Mouse (Mus musculus): ENCODE data around the gene Iffo2. TPM values are rescaled to one million over a fixed set of nuclear protein-coding genes. Genes with fewer than 3 reads are reported as not detected.
A peak's percentile ranks its signal among the peaks of the same experiment; 100 is the strongest.

Gene Iffo2
- polyA plus RNA-seq, 1 experiment from 2014 or later = 3.5 TPM

DNA sequence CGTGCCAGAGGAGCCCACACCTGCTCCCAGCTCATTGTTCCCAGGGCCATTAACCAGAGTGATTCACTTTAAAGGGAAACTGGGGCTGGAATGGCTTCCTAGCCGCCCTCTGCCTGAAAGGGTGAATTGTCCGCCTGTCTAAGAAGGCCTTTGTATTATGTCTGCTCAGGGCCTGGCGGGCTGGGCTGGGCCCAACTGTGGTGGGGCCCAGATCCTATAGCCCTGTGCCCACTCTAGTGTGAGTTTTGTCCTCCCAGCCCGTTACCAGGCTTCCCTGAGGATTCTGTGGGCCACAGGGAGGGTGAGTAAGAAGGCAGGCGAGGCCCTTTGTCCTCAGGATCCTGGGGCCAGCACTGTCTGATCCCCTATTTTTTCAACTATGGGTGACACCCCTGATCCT, 15.4 kb downstream of the Iffo2 start:
- 35% methylated on average over 6 of the region's 6 CpGs for WGBS
- ATAC-seq = no peak

DNA sequence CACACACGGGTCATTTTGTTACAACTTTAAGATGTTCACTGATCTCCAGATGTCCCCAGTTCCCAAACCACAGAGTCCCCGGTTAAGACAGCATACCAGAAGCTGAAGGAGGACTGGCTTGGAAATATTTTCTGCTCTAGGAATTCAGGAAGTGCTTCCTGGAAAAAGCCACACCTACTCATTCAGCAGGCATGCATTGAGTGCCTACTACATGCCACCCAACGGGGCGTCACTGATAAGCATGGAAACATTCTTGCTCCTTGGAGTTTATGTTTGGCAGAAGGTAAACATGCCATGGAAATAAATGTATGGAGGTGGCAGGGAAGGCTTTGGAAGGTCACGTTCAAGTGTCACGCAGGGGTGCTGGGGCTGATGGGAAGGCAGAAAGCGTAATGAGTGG, 19.1 kb downstream of the Iffo2 start:
- H3K27me3 ChIP-seq (ENCODE audit: control insufficient read depth, insufficient read depth, low read depth, low read length) = no peaks in the 10 kb centered on the region
- WGBS = 88% methylated on average over 7 of the region's 7 CpGs
- no peak overlapping the region for H3K4me3 ChIP-seq (ENCODE audit: low read depth, low read length)
- H3K36me3 ChIP-seq (ENCODE audit: control insufficient read depth, insufficient read depth, low read length) = no peaks in the 10 kb centered on the region
- no peak overlapping the region for H3K27ac ChIP-seq (ENCODE audit: low read length)
- no peaks in the 10 kb centered on the region for H3K9me3 ChIP-seq (replicated peaks; ENCODE audit: control insufficient read depth, low read length, poor library complexity, severe bottlenecking)
- H3K4me1 ChIP-seq (ENCODE audit: control insufficient read depth, insufficient read depth, low read length) = no peaks in the 10 kb centered on the region
- no peak for ATAC-seq
- H3K4me2 ChIP-seq (ENCODE audit: low read length) = no peak overlapping the region
- H3K9ac ChIP-seq (ENCODE audit: low read depth, low read length) = no peak overlapping the region

More for the DNA sequence above, 15.4 kb downstream of the Iffo2 start:
- Histone ChIP-seq H3K4me2 (ENCODE audit: low read length) (no peak overlapping the region), H3K4me3 (ENCODE audit: low read depth, low read length) (no peak overlapping the region), H3K27ac (ENCODE audit: low read length) (no peak overlapping the region), H3K9ac (ENCODE audit: low read depth, low read length) (no peak overlapping the region), H3K36me3 (ENCODE audit: control insufficient read depth, insufficient read depth, low read length) (no peaks in the 10 kb centered on the region), H3K27me3 (ENCODE audit: control insufficient read depth, insufficient read depth, low read depth, low read length) (no peaks in the 10 kb centered on the region), H3K9me3 (replicated peaks; ENCODE audit: control insufficient read depth, low read length, poor library complexity, severe bottlenecking) (no peaks in the 10 kb centered on the region), H3K4me1 (ENCODE audit: control insufficient read depth, insufficient read depth, low read length) (no peaks in the 10 kb centered on the region)

DNA sequence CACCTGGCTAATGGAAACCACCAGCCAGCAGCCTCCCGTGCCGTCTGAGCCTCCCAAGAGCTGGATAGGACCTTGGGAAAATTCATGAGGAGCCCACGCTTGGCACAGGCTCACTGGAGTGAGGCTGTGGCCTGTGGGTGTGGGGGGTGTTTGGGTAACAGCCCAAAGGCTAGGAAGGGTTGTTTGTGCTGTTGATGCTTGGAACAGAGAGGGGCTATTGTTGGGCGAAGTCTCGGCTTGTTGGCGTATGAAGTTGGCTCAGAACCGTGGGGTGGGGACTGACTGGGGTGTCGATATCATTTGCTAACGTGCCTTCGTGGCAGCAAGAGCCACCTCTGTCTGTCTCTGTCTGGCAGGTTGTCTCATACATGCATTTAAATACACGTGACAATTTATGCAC, 24.9 kb downstream of the Iffo2 start:
- no peak for ATAC-seq
- H3K4me2 ChIP-seq (ENCODE audit: low read length) = no peak overlapping the region
- no peak overlapping the region for H3K27ac ChIP-seq (ENCODE audit: low read length)
- no peak overlapping the region for H3K4me3 ChIP-seq (ENCODE audit: low read depth, low read length)
- 87% methylated on average over 11 of the region's 11 CpGs for WGBS
- no peak overlapping the region for H3K9ac ChIP-seq (ENCODE audit: low read depth, low read length)
- no peaks in the 10 kb centered on the region for H3K27me3 ChIP-seq (ENCODE audit: control insufficient read depth, insufficient read depth, low read depth, low read length)
- H3K36me3 ChIP-seq (ENCODE audit: control insufficient read depth, insufficient read depth, low read length) = no peaks in the 10 kb centered on the region
- H3K4me1 ChIP-seq (ENCODE audit: control insufficient read depth, insufficient read depth, low read length) = no peaks in the 10 kb centered on the region
- H3K9me3 ChIP-seq (replicated peaks; ENCODE audit: control insufficient read depth, low read length, poor library complexity, severe bottlenecking) = no peaks in the 10 kb centered on the region

DNA sequence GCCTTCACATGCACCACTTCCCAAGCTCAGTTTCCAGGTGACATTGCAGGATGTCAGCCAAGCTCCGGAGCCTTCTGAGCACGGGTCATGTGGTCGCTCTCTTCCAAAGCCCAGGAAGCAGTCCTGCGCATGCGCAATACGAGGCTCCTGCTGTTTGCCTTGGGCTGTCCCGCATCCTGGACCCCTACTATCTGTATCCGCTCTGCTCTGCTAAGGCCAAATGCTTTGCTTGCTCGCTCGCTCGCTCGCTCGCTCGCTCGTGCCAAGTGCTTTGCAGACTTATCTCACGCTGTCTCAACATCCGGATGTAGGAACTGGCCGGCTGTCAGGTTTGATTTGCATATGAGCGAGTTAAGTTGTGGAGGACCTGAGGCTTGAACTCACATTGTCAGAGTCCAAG, 25.6 kb downstream of the Iffo2 start:
- no peak for ATAC-seq
- no peaks in the 10 kb centered on the region for H3K36me3 ChIP-seq (ENCODE audit: control insufficient read depth, insufficient read depth, low read length)
- no peaks in the 10 kb centered on the region for H3K4me1 ChIP-seq (ENCODE audit: control insufficient read depth, insufficient read depth, low read length)
- no peak overlapping the region for H3K27ac ChIP-seq (ENCODE audit: low read length)
- no peaks in the 10 kb centered on the region for H3K27me3 ChIP-seq (ENCODE audit: control insufficient read depth, insufficient read depth, low read depth, low read length)
- WGBS = 75% methylated on average over 19 of the region's 19 CpGs
- no peak overlapping the region for H3K4me3 ChIP-seq (ENCODE audit: low read depth, low read length)
- no peak overlapping the region for H3K9ac ChIP-seq (ENCODE audit: low read depth, low read length)
- H3K4me2 ChIP-seq (ENCODE audit: low read length) = 0 out of 2 replicates have a peak overlapping the region, but pooled peaks have one; percentile 3
- no peaks in the 10 kb centered on the region for H3K9me3 ChIP-seq (replicated peaks; ENCODE audit: control insufficient read depth, low read length, poor library complexity, severe bottlenecking)

DNA sequence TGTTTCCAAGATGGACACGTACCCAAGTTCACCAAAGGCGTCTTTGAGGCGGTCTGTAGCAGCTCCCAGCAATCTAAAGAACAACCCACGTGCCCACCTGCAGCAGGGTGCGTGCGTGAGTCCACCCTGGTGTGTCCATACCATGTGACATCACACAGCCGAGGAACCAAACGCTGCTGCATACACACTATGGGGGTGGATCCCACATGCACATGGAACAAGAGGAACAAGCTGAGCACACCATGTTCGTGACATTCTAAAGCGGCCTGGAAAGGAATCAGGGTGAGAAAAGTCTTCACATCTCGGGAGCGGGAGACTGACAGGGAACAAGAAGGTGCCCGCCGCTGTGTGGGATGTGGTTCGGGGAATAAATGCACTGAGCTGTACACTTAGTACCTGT, 38.0 kb downstream of the Iffo2 start:
- H3K4me3 ChIP-seq (ENCODE audit: low read depth, low read length) = no peak overlapping the region
- no peaks in the 10 kb centered on the region for H3K4me1 ChIP-seq (ENCODE audit: control insufficient read depth, insufficient read depth, low read length)
- H3K27me3 ChIP-seq (ENCODE audit: control insufficient read depth, insufficient read depth, low read depth, low read length) = no peaks in the 10 kb centered on the region; the same call in 1 of the 2 replicates
- no peak for ATAC-seq
- no peak overlapping the region for H3K9ac ChIP-seq (ENCODE audit: low read depth, low read length)
- H3K36me3 ChIP-seq (ENCODE audit: control insufficient read depth, insufficient read depth, low read length) = no peaks in the 10 kb centered on the region
- WGBS = 87% methylated on average over 15 of the region's 15 CpGs
- no peaks in the 10 kb centered on the region for H3K9me3 ChIP-seq (replicated peaks; ENCODE audit: control insufficient read depth, low read length, poor library complexity, severe bottlenecking)
- H3K27ac ChIP-seq (ENCODE audit: low read length) = no peak overlapping the region
- no peak overlapping the region for H3K4me2 ChIP-seq (ENCODE audit: low read length)

DNA sequence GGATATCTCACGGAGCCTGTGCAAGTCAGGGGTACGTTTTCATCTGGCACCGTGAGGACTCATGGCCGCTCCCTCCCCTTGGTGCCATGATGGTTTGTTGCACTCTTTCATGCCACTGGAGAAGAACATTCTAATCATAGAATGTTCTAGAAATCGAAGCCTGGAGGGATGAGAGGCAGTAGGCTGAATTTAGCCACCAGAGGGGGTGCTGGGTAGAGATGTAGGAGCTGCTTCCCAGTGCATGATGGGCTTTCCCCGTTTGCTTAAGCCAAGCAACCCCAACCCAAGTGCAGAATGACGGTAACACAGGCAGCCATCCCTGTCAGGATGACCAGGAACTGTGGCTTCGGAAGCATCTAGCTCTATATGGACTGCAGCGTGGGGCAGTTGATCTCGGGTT, 40.4 kb downstream of the Iffo2 start:
- no peak for ATAC-seq

DNA sequence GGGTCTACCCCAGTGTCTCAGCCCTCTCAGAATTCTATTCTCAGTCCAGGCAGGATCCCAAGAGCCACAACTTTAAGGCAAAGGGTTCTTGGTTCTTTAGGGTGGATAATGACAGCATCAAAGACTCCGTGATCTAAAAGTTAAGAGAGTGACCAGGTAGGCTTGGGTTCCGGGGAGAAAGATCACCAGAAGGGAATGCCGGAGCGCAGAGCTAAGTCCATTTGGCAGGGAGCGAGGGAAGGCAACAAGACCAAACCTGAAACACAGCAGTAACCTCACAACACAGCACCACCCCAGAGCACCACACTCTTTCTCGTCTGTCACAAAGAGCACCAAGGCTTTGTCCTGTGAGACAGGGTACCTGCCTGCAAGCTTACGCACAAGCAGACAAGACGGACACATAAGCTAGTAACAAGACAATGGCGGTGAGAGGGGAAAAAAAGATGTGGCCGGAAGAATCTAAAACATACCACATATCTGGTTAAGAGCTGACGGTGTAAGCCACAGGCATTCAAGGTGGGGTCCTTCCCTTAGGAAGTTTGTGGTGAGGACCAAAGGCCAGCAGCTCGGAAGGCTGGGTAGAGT, 42.7 kb downstream of the Iffo2 start:
- WGBS = 88% methylated on average over 12 of the region's 12 CpGs
- Histone ChIP-seq H3K4me1 (ENCODE audit: control insufficient read depth, insufficient read depth, low read length) (peaks cover 18% of the 10 kb centered on the region), H3K27ac (ENCODE audit: low read length) (peak overlapping the region; percentile 89; the same call in 1 of the 2 replicates), H3K36me3 (ENCODE audit: control insufficient read depth, insufficient read depth, low read length) (no peaks in the 10 kb centered on the region), H3K4me2 (ENCODE audit: low read length) (no peak overlapping the region), H3K27me3 (ENCODE audit: control insufficient read depth, insufficient read depth, low read depth, low read length) (no peaks in the 10 kb centered on the region; the same call in 1 of the 2 replicates), H3K9ac (ENCODE audit: low read depth, low read length) (no peak overlapping the region), H3K4me3 (ENCODE audit: low read depth, low read length) (no peak overlapping the region), H3K9me3 (replicated peaks; ENCODE audit: control insufficient read depth, low read length, poor library complexity, severe bottlenecking) (no peaks in the 10 kb centered on the region)
- no peak for ATAC-seq

More for the DNA sequence above, 40.4 kb downstream of the Iffo2 start:
- peaks cover 3% of the 10 kb centered on the region; the same call in 1 of the 2 replicates for H3K4me1 ChIP-seq (ENCODE audit: control insufficient read depth, insufficient read depth, low read length)
- no peak overlapping the region for H3K4me2 ChIP-seq (ENCODE audit: low read length)
- no peak overlapping the region for H3K27ac ChIP-seq (ENCODE audit: low read length)
- no peak overlapping the region for H3K4me3 ChIP-seq (ENCODE audit: low read depth, low read length)
- 81% methylated on average over 10 of the region's 10 CpGs for WGBS
- no peaks in the 10 kb centered on the region; the same call in 1 of the 2 replicates for H3K27me3 ChIP-seq (ENCODE audit: control insufficient read depth, insufficient read depth, low read depth, low read length)
- H3K36me3 ChIP-seq (ENCODE audit: control insufficient read depth, insufficient read depth, low read length) = no peaks in the 10 kb centered on the region
- no peak overlapping the region for H3K9ac ChIP-seq (ENCODE audit: low read depth, low read length)
- no peaks in the 10 kb centered on the region for H3K9me3 ChIP-seq (replicated peaks; ENCODE audit: control insufficient read depth, low read length, poor library complexity, severe bottlenecking)

DNA sequence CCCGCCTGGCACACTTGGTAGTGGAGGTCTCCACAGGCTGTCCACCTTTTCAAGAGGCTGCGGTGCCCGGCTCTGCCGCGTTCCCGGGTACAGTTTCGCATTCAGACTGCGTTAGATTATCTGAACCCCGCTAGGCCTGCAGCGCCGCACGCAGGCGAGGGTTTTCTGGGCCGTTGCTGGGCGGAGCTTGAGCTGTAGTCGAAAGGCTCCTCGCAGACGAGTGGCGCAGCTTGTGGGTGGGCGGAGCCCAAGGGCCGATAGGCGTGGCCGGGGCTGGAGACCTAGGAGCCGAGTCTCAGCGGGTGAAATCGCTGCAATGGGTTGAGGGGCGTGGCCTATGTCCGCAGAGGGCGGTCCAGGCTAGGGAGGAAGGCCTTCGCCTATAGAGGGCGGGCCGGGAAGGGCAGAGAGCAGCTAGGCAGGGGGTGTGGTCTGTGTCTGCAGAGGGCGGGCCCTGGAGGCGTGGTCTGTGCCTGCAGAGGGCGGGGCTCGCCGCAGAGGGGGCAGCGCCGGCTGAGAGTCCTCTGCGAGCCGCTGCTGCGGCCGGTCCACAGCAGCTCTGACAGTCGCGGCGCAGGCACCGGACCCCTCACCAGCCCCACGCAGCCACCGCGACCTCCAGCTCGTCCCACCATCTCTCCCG, 43.9 kb downstream of the Iffo2 start:
- ATAC-seq = peak; percentile 96
- under 1% methylated on average over 44 of the region's 52 CpGs for WGBS

More for the DNA sequence above, 43.9 kb downstream of the Iffo2 start:
- H3K4me3 ChIP-seq (ENCODE audit: low read depth, low read length) = peak overlapping the region; percentile 92
- H3K36me3 ChIP-seq (ENCODE audit: control insufficient read depth, insufficient read depth, low read length) = no peaks in the 10 kb centered on the region
- no peaks in the 10 kb centered on the region; the same call in 1 of the 2 replicates for H3K27me3 ChIP-seq (ENCODE audit: control insufficient read depth, insufficient read depth, low read depth, low read length)
- peak overlapping the region; percentile 69 for H3K4me2 ChIP-seq (ENCODE audit: low read length)
- no peaks in the 10 kb centered on the region for H3K9me3 ChIP-seq (replicated peaks; ENCODE audit: control insufficient read depth, low read length, poor library complexity, severe bottlenecking)
- H3K9ac ChIP-seq (ENCODE audit: low read depth, low read length) = peak overlapping the region; percentile 91
- H3K4me1 ChIP-seq (ENCODE audit: control insufficient read depth, insufficient read depth, low read length) = peaks cover 26% of the 10 kb centered on the region
- H3K27ac ChIP-seq (ENCODE audit: low read length) = peak overlapping the region; percentile 89

Data from midbrain, embryonic 16.5 days (tissue).